Mouse (Mus musculus): Measurements from ENCODE around the gene Fam92a. TPM values are rescaled to one million over a fixed set of nuclear protein-coding genes. Genes with fewer than 3 reads are reported as not detected.
"Not testable (repeated sequence)": the region's sequence is repeated elsewhere in the genome, so short reads cannot be mapped to it uniquely, and the experiment has no call there.

Fam92a gene
- not detected in 2 replicates for polyA plus RNA-seq (2012)

DNA sequence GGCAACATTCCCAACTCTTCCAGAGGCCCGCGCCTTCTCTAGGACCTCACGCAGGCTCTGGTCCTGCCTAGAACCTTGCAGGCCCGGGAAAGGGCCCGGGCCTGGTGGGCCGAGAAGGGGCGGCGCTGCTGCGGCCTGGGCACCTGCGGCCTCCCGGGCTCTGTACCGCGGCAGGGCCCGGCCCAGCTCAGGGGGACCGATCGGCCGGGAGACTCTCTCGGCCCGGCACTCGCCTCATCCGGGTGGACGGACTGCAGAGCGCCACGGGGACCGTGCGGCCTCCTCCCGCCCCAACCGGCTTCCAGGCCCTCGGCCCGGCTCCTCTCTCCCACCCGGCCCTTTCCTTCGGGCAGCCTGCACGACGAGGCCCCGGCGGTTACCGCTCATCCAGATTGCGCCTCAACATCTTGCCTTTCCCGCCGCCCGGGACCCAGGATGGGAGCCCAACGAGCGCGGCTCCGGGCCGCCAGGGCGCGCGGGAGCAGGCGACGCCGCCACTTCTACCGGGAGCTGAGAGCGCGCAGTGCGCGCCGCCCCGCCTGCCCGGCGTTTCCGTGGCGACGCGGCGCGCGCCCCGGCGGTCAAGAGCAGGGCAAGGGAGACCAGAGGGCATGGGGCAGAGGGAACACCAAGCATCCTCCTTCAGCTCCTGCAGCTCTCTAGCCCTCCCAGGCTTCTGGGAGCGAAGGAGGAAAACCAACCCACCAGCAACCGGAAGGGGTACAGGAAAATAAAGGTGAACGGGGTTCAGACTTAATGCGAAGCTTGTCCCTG lies at the start of gene Fam92a:
Gene Fam92a, minus strand, starts transcription at position 698 of the 774 bp plus-strand sequence.
- TF ChIP-seq GATA1 (IDR thresholded peaks at IDR 0.05; ENCODE audit: low read length): no peak

DNA sequence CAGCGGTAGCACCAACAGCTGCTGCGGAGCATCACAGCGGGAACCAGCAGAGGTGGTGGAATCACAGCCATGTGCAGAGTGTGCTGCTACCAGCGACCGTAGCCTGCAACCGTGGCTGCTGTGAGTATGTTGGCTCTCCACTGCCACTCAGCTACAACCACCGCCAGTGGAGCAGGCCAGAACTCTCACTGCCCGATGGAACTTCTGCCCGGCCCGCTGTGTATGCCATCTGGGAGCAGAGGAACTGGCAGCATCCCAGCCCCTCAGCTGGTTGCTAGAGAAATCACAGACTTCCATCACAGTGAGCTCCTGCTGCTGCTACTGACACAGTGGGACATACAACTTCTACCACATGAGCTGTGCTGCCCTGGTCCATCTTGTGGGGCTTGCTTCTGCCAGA lies 7.2 kb upstream of the Fam92a start:
- TF ChIP-seq GATA1 (IDR thresholded peaks at IDR 0.05; ENCODE audit: low read length): no peak

DNA sequence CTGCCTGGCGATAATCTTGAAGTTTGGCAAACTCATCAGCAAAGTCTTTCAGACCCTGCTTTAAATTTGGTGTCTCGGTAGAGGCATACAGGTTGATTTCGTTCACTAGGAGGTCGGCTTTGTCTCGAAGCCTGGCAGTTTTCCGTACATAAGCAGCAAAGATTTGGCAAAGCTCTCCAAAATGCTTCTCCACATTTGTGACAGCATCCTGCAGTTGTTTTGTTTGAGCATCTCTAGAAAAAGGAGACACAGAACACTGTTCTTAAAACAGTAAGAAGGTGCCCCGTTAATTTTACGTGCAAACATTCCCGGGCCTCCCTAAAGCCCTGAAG lies 863 bp downstream of the Fam92a start:
- TF ChIP-seq GATA1 (IDR thresholded peaks at IDR 0.05; ENCODE audit: low read length): no peak

DNA sequence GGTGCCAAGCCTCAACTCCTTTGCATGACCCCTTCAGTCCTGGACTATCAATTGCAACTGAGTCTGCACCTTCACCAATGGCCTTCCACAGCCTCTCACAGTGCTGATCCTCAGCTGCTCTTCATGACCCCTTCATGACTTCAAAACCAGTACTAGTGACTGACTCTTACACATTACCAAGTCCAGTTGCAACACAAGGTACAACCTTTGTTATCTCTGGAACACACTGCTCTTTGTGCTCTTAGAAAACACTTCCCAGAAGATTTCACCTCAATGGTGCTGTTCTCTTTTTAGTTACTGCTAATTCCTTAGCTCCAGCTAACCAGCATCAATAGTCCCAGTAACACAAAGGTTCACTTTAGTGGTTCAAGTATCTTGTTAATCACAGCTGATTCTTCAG lies 24.2 kb downstream of the Fam92a start:
- TF ChIP-seq GATA1 (IDR thresholded peaks at IDR 0.05; ENCODE audit: low read length): no peak

DNA sequence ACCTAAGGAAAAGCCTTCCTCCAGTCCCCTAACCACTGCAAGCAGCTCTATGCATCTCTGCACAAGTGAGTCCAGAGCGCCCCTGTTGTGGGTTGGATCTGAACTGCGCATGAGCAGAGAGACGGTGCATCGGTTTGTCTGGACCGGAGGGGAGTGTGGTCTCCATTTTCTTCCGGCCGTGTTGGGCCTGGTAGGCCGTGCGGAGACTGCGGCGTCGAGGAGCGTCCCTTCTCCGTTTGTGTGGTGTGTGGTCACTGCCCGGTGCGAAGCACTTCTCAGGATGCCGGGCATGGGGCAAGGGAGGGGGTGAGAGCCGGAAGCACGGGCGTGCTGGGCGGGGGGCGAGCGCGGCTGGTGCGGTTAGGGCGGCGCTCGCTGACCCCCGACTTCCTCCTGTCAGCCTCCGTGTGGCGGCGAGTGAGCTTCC lies 31.7 kb downstream of the Fam92a start, which contains the start of gene Rbm12b1:
Gene Rbm12b1, plus strand, starts transcription at position 124 of the 427 bp plus-strand sequence.
- TF ChIP-seq GATA1 (IDR thresholded peaks at IDR 0.05; ENCODE audit: low read length): not testable (repeated sequence)

Other genes with a start within 250 kb of the Fam92a start
- gene Gm10604, start 190.8 kb downstream of the Fam92a start, polyA plus RNA-seq (2012): not detected in 2 replicates
- 1.2 and 1.4 TPM in 2 replicates for gene Rbm12b2, start 82.6 kb downstream of the Fam92a start, polyA plus RNA-seq (2012)
- gene Rbm12b1, start 31.8 kb downstream of the Fam92a start, polyA plus RNA-seq (2012): 8.7 and 10.7 TPM in 2 replicates

All from G1E-ER4 (cell line).